Mouse (Mus musculus) MEL (cell line): ENCODE data around the gene Nfia.

Source experiments
- CTCF ChIP-seq, 3 experiments: IDR thresholded peaks in 2 of 3; conservative IDR thresholded peaks in 1 of 3; 2 replicates each; pipeline ENCODE4 v1.5.1; 2011 to 2012; ENCODE audit warnings: low read length in 3 of 3, low read depth in 2 of 3, mild to moderate bottlenecking in 2 of 3, improper control_type of control experiment in 1 of 3, inconsistent platforms in 1 of 3, mixed read lengths in 1 of 3, moderate library complexity in 1 of 3; ENCODE audit not compliant: control insufficient read depth in 1 of 3, insufficient read depth in 1 of 3, poor library complexity in 1 of 3, severe bottlenecking in 1 of 3
- EP300 ChIP-seq, 2 experiments: IDR thresholded peaks; 2 replicates each; pipeline ENCODE4 v1.6.1; 2011; ENCODE audit warnings: improper control_type of control experiment in 2 of 2, low read length in 2 of 2, low read depth in 1 of 2, mild to moderate bottlenecking in 1 of 2
- GATA1 ChIP-seq: IDR thresholded peaks from 2 replicates; pipeline ENCODE4 v1.6.1; 2011; ENCODE audit warnings: low read depth, low read length, improper control_type of control experiment
- MEF2A ChIP-seq: IDR thresholded peaks from 2 replicates; pipeline ENCODE4 v1.6.1; 2014; ENCODE audit warnings: low read depth, mild to moderate bottlenecking, inconsistent platforms, low read length, improper control_type of control experiment; ENCODE audit not compliant: poor library complexity, insufficient replicate concordance, severe bottlenecking; ENCODE audit errors: extremely low read depth
- TCF12 ChIP-seq: IDR thresholded peaks from 2 replicates; pipeline ENCODE4 v1.6.1; 2014; ENCODE audit warnings: low read depth, mild to moderate bottlenecking, inconsistent platforms, low read length, improper control_type of control experiment, moderate library complexity
- UBTF ChIP-seq: IDR thresholded peaks from 2 replicates; pipeline ENCODE4 v1.6.1; 2012; ENCODE audit warnings: low read depth, mild to moderate bottlenecking, inconsistent platforms, low read length, improper control_type of control experiment, moderate library complexity, borderline replicate concordance; ENCODE audit not compliant: insufficient read depth

DNA sequence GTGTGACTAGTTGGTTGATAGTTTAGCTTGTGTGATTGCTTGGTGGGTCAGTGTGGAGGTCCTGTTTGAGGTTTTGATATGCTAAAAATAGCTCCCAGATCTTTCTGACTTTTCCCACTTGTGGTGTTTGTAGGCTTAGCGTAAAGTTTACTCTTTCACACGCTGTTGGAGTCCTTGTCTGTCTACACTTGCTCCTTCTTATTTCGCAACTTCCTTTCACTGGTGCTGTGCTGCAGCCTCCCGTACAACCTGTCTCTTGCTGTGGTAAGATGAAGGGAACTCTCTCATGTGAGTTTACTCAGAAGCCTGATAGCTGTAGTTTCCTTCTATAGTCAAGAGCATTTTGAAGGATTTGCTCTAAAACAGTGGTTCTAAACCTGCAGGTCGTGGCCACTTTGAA is 69.2 kb downstream of the Nfia start:
- TF ChIP-seq UBTF: no peak
- no peak for TF ChIP-seq EP300 (IDR thresholded peaks at IDR 0.05; ENCODE audit: low read depth in 1 of 2, low read length in 2 of 2)
- no peak for TF ChIP-seq GATA1
- no peak for TF ChIP-seq TCF12
- TF ChIP-seq MEF2A: no peak
- no peak for TF ChIP-seq CTCF (IDR thresholded peaks at IDR 0.05 in 2 of 3, conservative IDR thresholded peaks at IDR 0.05 in 1 of 3; ENCODE audit: control insufficient read depth in 1 of 3, insufficient read depth in 1 of 3, low read depth in 2 of 3, low read length in 3 of 3, poor library complexity in 1 of 3, severe bottlenecking in 1 of 3)
